Mouse (Mus musculus) telencephalon, adult 2 months (tissue): ENCODE measurements around the gene Zfp341.

Experiments used
- DNase-seq: peaks from one replicate; pipeline ENCODE4 v3.0.0-alpha.2; 2011; ENCODE audit warnings: low read depth, low spot score

Gene Zfp341

DNA sequence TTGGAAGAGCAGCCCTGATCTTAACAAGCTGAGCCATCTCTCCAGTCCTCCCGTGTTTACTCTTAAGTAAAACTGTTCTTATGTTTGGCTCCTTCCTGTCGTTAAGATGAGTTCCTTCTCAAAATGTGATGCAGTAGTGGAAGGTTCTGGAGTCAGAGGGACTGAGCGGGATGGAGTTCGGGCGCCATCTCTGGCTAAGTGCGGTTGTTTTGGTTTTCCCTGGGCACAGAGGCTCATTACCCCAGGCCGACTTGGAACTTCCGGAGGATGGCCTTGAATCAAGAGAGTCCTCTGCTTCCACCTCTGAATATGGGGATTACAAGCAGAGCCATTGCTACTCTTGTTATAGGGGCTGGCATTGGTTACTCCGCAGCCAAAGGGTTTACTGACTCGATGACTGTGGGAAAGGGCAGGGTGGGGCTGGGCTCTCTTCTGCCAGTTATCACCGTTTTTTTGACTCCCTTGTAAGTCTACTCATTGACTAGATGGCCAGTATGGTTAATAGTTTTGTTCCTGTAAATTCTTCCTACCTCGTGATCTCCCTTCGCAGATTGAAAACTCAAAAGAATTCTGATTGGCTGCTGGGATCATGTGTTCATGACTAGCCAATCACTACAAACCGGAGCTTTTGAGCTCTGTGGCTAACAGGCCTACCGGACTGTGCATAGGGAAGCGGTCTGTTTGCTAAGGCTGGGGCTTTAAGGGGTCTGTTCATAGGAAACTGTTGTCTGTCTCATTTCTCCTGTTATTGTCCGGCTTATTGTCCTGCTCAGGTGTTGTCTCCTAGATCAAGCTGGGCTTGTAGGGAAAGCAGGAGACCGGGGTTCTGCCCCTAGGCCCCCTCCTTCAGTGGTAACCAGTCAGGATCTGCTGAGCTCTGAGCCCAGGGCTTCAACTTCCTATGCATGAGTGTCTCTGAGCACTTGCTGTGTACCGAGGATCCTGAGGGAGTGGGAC, 63.8 kb downstream of the Zfp341 start:
- DNase-seq, result no peak

DNA sequence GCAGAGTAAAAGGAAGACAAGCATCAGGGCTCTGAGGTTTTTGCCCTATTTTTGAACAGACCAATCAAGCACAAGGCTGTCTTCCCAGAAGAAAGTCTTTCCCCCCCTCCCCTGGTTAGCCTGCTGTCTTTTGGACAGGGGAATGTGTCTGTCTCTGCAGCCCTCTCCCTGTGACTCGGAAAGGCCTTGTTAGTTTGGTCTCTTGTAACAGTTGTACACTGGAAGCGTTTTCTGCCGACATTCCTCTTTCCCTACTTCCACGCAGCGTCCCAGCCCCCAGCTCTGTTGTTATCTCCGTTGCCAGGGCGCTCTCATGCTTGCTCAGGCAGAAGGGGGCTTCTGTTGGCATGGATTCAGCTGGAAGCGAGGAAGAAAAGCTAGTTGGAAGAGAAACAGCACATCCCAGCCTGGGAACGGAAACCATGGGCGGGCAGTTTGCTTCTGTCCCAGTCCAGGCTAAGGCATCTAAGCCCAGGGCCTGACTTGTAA, 64.6 kb downstream of the Zfp341 start:
- DNase-seq, result no peak

DNA sequence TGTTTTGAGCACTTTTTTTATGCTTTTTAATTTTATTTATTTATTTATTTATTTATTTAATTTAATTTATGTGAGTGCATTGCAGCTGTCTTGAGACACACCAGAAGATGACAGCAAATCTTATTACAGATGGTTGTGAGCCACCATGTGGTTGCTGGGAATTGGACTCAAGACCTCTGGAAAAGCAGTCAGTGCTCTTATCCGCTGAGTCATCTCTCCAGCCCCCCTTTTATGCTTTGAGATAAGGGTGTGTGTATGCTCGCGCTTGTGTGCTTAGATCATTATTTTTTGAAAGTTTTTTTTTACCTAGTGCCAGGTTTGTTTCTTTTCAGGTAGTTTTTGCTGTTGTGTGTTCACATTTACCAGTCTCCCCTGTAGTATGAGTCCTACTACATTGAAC, 65.9 kb downstream of the Zfp341 start:
- DNase-seq, result no peak

DNA sequence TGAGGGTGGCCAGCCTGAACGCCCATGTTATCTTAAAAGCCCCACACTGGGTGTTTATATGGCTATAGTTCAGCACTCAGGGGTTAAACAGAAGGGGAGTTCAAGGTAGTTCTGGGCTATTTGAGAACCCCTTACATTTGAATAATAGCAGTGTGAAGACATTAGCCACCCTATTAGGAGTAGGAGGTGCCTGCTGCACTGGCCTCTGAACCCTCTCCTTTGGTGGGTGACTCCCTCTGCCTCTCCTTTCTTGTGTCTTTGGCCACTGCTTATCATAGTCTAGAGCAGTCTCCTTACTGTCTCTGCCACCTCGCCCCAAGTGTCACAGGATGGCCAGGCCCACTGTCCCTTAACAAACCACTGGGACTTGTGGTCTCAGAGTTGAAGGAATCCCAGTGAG, 67.2 kb downstream of the Zfp341 start:
- no peak for DNase-seq

DNA sequence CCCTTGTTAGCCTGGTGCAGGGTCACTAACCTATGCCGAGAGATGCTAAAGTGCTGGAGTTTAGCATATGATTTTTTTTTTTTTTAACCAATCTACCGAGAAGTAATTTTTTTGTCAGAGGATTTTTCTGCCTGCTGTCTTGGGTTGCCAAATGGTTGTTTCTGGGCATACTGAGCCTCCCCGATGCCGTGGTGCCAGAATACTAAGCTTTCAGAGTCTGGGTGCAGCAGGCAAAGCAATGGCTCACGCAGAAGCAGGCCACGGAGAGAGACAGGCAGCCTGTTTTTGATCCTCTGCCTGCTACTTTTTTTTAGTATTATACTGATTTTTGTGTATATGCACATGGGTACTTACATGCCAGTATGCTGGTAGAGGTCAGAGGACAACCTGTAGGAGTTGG, 67.8 kb downstream of the Zfp341 start:
- no peak for DNase-seq

DNA sequence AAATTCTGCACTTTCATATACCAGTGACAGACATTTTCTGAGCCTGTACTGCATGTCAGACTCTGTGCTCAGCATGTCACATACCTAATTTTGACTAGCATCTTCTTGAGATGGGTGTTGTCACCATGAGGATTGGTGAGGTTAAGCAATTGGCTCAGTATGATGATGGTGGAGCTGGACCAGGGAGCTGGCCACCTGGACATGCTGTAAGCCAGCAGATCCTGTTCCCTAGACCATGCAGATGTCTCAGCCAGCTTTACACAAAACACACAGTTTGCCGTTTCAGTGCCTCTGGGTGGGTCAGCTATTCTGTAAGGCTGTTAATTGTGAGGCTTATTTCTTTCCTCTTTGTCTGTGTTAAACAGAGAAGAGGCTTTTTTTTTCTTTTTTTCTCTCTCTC, 69.6 kb downstream of the Zfp341 start:
- no peak for DNase-seq

DNA sequence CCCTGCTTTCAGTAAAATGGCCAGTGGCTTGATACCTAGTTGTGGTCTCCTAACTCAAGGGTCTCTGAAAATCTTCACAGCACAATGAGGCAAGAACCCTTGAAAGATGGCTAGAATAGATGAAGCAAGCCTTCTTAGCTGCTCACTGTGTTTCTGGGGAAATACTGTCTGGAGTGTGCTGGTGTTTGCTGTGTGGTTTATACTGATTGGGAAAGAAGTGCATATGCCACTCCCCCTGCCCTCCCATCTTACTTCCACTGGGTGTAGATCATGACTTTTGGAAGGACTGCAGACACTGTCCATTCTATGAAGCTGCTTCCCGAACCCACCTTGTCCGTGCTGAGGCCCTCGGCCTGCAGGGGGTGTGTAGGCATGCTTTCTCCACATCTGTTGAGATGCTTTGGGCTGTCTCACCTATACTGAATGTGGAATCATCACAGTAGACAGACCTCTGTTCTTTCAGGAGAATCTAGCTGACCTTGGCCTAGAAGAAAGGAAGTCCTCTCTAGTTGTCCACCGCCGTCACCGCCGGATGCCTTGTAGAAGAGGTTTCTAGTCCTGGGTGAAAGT, 71.9 kb downstream of the Zfp341 start:
- DNase-seq, result no peak

DNA sequence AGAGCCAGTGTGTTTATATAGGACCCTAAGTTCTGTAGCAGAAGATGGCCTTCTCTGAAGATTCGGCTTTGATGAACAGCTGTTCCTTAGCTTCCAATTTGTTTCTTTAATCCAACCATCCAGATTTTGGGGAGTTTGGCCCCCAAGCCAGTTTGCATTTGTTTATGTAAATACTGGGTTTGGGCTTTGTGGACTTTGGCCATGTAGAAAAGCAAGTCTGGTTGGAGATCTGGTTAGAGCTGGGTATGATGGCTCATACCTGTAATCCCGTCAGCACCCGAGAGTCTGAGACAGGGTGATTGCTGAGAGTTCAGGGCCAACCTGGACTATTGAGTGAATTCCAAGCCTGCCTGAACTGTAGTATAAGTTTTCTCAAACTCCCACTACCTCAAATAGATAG, 72.7 kb downstream of the Zfp341 start:
- no peak for DNase-seq

DNA sequence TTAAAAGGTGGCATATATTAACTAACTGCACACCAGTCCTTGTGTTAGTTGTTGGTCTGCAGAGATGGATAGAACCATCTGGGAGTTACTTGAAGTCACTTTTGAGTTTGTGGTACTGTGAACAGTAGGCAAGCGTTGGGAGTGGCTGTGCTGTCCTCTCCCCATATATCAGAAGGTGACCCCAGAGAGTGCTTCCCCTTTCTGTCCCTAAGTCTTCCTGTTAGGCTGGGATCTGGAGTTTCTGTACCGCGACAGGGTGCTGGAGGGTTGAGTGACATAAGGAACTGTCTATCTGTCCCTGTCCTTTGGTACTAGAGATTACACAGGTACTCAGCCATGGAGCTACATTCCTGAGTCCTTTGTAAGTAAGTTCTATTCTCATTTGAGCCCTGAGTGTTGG, 73.7 kb downstream of the Zfp341 start:
- no peak for DNase-seq

DNA sequence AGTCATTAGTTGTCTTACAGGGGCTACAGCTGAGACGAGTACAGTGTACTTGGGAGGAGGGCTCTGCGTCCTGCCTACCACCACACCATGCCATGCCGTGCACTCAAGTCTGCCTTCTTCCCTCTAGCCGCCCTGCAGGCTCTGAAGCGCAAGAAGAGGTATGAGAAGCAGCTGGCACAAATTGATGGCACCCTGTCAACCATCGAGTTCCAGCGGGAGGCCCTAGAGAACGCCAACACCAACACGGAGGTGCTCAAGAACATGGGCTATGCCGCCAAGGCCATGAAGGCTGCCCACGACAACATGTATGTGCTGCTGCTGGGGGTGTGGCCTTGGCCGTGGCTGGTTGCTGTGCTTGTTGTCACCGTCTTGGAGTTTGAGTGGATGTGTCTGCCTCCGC, 76.3 kb downstream of the Zfp341 start:
- no peak for DNase-seq

DNA sequence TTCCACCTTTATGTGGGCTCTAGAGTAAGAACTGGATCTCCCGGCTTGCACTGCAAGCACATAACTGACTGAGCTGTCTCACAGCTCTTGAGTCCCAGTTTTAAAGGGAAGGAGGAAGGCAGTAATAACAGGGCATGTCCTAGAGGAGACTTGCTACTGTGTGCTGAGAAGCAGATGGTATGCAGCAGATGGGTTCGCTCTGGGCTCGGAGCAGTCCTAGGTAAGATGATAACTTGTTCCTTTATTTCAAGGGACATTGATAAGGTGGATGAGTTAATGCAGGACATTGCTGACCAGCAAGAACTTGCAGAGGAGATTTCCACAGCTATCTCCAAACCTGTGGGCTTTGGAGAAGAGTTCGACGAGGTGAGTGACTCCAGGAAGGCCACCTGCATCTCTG, 77.9 kb downstream of the Zfp341 start:
- DNase-seq, result no peak

DNA sequence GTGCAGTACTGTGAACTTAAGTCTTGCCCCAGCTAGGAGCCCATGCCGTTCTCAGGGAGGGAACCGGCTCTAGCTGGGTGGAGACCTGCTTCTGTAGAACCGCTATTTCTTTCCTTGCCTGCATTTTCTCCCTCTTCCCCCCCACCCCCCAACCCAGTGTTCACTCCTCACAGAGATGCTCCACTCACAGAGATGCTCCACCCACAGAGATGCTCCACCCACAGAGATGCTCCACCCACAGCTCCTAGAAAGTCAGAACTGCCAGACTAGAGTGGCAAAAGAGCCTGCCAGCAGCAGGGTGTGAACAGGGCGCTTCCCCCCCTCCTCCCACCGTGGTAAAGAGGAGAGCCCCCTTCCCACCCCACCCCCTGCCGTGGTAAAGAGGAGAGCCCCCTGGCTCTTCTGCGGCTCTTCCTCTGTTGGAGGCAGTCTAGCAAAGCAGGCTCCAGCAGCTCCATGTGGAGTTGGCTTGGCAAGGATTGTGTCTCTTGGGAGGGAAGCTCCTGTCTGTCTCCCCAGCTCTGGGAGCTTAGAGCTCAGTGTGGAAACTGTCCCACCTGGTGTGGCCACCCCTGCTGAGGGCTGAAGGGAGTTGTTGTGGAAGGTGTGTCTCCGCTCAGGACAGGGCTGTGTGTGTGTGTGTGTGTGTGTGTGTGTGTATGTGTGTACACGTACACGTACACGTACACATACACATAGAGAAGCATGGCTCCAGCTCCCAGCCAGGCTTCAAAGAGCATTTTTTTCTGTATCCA, 80.3 kb downstream of the Zfp341 start:
- no peak for DNase-seq

DNA sequence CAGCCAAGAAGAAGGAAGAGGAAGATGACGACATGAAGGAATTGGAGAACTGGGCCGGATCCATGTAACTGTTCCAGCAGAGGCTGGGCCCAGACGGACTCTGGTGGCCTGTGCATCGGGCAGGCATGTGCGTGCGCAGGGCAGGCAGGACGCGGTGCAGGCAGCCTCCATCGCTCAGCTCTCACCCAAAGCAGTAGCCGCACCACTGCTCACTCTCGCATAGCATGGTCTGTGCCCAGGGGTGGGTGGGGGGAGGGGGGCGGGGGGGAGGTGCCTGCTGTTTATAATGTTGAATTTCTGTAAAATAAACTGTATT, 80.8 kb downstream of the Zfp341 start:
- DNase-seq, result no peak

DNA sequence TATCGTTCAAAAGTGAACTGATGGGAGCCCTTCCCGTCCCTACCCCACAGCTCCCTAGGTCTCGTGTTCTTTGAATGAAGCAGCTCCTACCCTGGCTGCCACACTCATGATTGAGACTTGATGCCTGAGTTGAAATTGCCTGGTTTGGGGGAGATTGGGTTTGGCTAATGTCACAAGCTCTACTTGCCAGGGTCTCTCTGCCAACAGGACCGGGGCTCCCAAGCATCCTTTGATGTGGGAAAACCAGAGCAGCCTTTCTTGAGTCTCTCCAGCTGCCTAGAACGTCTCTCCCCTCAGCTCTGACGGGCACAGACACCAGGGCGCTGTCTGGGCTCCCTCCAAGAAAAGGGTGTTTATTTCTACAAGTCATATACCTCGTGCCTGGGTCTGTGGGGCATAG, 82.6 kb downstream of the Zfp341 start:
- no peak for DNase-seq
